ENCODE assay signal across 9 mouse cellular contexts in the genomic region with DNA sequence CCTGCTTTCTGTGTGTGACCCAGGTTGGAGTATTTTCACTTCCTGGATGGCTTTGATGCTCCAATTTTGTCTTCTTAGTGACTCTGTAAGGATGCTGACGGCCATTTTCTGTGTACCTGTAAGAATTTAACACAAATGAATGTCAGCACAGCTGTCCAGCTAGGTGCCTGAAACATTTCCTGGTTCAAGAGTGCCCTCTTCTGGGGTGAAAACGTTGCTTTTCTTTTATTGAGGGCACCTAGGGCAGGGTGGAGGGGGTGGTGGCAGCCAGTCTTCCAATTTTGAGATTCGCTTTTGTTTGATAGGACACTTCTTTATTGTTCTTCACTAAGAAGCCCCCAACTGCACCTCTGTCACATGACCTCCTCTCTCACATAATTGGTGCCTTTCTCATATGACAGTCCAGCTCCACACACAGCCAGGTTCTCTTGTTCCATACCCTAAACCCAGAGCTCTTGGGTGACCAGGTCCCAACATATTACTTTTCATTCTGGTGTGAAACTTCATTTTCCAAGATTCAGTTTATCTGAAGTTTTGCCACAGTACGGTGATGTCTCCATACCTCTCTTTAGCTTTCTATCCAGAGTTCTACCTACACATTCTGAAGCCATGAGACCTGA.
DNase-seq lines count a peak whose midpoint lies in the region; ATAC-seq and TF ChIP-seq lines count a peak whose summit lies in the region.
"Had no signal": no experiment of that assay in that cellular context is flagged by ENCODE, and none has a peak within 500 bp of the region (broad histone marks: within the 10 kb centered on the region; RNA-seq: fewer than 3 reads in every experiment).

No protein-coding gene starts in this region.

- no peak overlapping the region for H3K9ac ChIP-seq in lung, embryonic 16.5 days (ENCODE audit: low read length)

- H3K27me3 ChIP-seq in embryonic facial prominence, embryonic 10.5 days (replicated peaks; ENCODE audit: low read depth, poor library complexity, severe bottlenecking): no peaks in the 10 kb centered on the region
- H3K27me3 ChIP-seq in kidney, adult 2 months (replicated peaks; ENCODE audit: control insufficient read depth, insufficient read depth, low read length): 0 out of 2 replicates have a peak, but pooled peaks cover 1% of the 10 kb centered on the region
- H3K27me3 ChIP-seq in lung, embryonic 16.5 days (ENCODE audit: control insufficient read depth, insufficient read depth, low read depth, low read length): no peaks in the 10 kb centered on the region

- peak; percentile 55 for TF ChIP-seq CTCF in kidney, adult 2 months (conservative IDR thresholded peaks at IDR 0.05; ENCODE audit: insufficient read depth, insufficient read length, low read depth, low read length)

- H3K4me1 ChIP-seq in embryonic facial prominence, embryonic 10.5 days: no peaks in the 10 kb centered on the region
- H3K4me1 ChIP-seq in kidney, adult 2 months (ENCODE audit: control insufficient read depth, insufficient read depth, low read length): peaks cover 3% of the 10 kb centered on the region; the same call in 1 of the 2 replicates
- H3K4me1 ChIP-seq in lung, embryonic 16.5 days (replicated peaks; ENCODE audit: control insufficient read depth, insufficient read depth, low read length): peaks cover 3% of the 10 kb centered on the region; the same call in 1 of the 2 replicates

- intact Hi-C loops in heart, postnatal 25 days (cut with DNase I): loop anchor here (1.0 to 10.0 kb wide), 3 partner anchors 208 to 904 kb away; a partner anchor contains a TSS

- H3K36me3 ChIP-seq in embryonic facial prominence, embryonic 10.5 days (replicated peaks): no peaks in the 10 kb centered on the region
- H3K36me3 ChIP-seq in kidney, adult 2 months (ENCODE audit: control insufficient read depth, insufficient read depth, low read length): no peaks in the 10 kb centered on the region
- H3K36me3 ChIP-seq in lung, embryonic 16.5 days (ENCODE audit: control insufficient read depth, insufficient read depth, low read length): no peaks in the 10 kb centered on the region

- no peak for TF ChIP-seq POLR2A in kidney, adult 2 months (IDR thresholded peaks at IDR 0.05; ENCODE audit: low read depth, low read length)

- no peak overlapping the region for H3K4me2 ChIP-seq in lung, embryonic 16.5 days (ENCODE audit: low read depth, low read length)

- no peak overlapping the region for H3K27ac ChIP-seq in embryonic facial prominence, embryonic 10.5 days (replicated peaks)
- no peak overlapping the region for H3K27ac ChIP-seq in kidney, adult 2 months (ENCODE audit: insufficient read depth, low read depth, low read length)
- H3K27ac ChIP-seq in lung, embryonic 16.5 days (ENCODE audit: low read length): no peak overlapping the region
- H3K27ac ChIP-seq: macrophage had no signal

- WGBS in embryonic facial prominence, embryonic 10.5 days: 45% methylated on average over 4 of the region's 4 CpGs
- 36% methylated on average over 4 of the region's 4 CpGs for WGBS in kidney, adult 2 months
- WGBS in lung, embryonic 16.5 days: 34% methylated on average over 4 of the region's 4 CpGs

- peak; percentile 79 for DNase-seq in heart, adult 11 months
- DNase-seq in heart, postnatal 25 days (ENCODE audit: low spot score): no peak
- peak; percentile 58 for DNase-seq in adrenal gland, adult 2 months
- peak; percentile 61 for DNase-seq in embryonic facial prominence, embryonic 10.5 days (ENCODE audit: low spot score)
- DNase-seq in kidney, adult 2 months: peak; percentile 86
- peak; percentile 19 for DNase-seq in right cerebral cortex, postnatal 14 days

- ATAC-seq in lung, embryonic 16.5 days (ENCODE audit: low read depth): peak; percentile 54; the same call in 1 of the 2 replicates
- ATAC-seq in monocyte, adult 5-6 weeks (replicated peaks; ENCODE audit: insufficient number of reproducible peaks, low FRiP score, low TSS enrichment, poor library complexity, severe bottlenecking): no peak

- H3K4me3 ChIP-seq in embryonic facial prominence, embryonic 10.5 days: no peak overlapping the region
- H3K4me3 ChIP-seq in kidney, adult 2 months (ENCODE audit: insufficient read depth, low read depth, low read length): no peak overlapping the region
- no peak overlapping the region for H3K4me3 ChIP-seq in lung, embryonic 16.5 days (ENCODE audit: low read length)

- no peaks in the 10 kb centered on the region for H3K9me3 ChIP-seq in embryonic facial prominence, embryonic 10.5 days
- H3K9me3 ChIP-seq in lung, embryonic 16.5 days (ENCODE audit: control insufficient read depth, low read length): no peaks in the 10 kb centered on the region
